Mouse (Mus musculus) ES-Bruce4 (cell line): ENCODE results near the gene Pcolce.

Source experiments
- CTCF ChIP-seq: IDR thresholded peaks from one replicate; pipeline ENCODE4 v1.8.1; 2011; ENCODE audit warnings: low read depth, low read length
- POLR2A ChIP-seq: IDR thresholded peaks from one replicate; pipeline ENCODE4 v1.8.1; 2011; ENCODE audit warnings: low read length; ENCODE audit not compliant: insufficient read depth

DNA sequence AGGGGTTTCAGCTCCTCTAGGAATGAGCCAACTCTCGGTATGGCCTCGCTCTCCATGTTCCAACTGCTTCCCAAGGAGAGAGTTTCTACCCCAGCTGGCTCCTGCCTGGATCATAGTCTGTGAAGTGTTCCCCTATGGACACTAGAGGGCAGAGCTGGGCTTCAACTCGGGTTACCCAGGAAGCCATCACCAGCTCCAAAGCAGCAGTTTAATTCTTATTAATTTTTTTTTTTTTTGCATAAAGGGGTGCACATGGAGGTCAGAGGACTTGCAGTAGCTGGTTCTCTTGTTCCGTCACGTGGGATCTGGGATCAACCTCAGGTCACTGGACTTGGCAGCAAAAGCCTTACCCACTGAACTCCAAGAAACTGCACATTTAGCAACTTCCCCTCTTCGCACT, 43.4 kb upstream of the Pcolce start:
- peak; percentile 77 for TF ChIP-seq CTCF
- no peak for TF ChIP-seq POLR2A
